33 mouse cellular contexts compared by ENCODE assay signal in the genomic region with DNA sequence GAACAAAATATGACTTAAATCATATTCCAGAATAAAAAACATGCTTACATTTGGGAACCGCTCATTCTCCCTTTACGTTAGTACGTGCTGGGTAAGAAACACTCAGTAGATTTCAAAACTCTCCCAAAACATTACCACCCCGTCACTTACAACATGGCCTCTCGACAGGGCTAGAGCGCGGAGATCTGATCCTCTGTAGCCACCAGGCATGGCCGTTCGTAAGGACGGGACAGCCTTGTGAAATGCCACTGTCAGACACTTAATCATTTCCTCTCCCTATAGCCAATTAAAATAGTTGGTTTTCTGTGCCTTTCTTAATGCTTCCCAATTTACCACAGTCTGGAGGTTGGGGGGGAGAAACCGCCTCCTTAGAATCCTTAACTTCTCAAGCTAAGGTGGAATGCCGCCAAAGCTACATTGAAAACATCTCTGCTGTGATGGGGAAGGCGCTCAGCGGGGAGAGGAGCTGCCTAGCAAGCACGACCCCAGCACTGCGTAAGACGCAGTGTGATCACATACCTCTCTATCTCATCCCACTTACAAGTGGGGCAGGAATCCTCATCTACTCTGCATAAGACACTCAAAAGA. TPM values are rescaled to one million over a fixed set of nuclear protein-coding genes. Genes with fewer than 3 reads are reported as not detected.
DNase-seq lines count a peak whose midpoint lies in the region; ATAC-seq and TF ChIP-seq lines count a peak whose summit lies in the region.
"Had no signal": no experiment of that assay in that cellular context is flagged by ENCODE, and none has a peak within 500 bp of the region (broad histone marks: within the 10 kb centered on the region; RNA-seq: fewer than 3 reads in every experiment).

No protein-coding gene starts in this region.

- H3K36me3 ChIP-seq in heart, adult 2 months (ENCODE audit: control insufficient read depth, insufficient read depth, low read length) = no peaks in the 10 kb centered on the region

- intact Hi-C loops in left cerebral cortex, postnatal 14 days (cut with DNase I) = no loop called here
- intact Hi-C loops in left cerebral cortex, postnatal 4 days (cut with DNase I) = no loop called here
- intact Hi-C loops in heart, adult 2 months (cut with DNase I) = no loop called here

- no peaks in the 10 kb centered on the region for H3K4me1 ChIP-seq in heart, adult 2 months (ENCODE audit: control insufficient read depth, insufficient read depth, low read length)
- H3K4me1 ChIP-seq: forebrain, embryonic 10.5 days; stomach, embryonic 15.5 days had no signal

- no peak for TF ChIP-seq EP300 in heart, adult 2 months (IDR thresholded peaks at IDR 0.05; ENCODE audit: insufficient read depth, low read depth, low read length)

- 0 out of 2 replicates have a peak, but pooled peaks have one; percentile 20 for ATAC-seq in megakaryocyte progenitor cell, adult 5-6 weeks (replicated peaks; ENCODE audit: poor library complexity)
- ATAC-seq: activated CD4-positive, CD25-positive, alpha-beta regulatory T cell, adult 4 months; intestine, postnatal 0 days; liver, postnatal 0 days; midbrain, embryonic 13.5 days had no signal

- peak; percentile 34 to 60 for DNase-seq in left cerebral cortex, postnatal 14 days (ENCODE audit: low spot score in 2 of 2)
- DNase-seq in left cerebral cortex, postnatal 4 days = no peak
- DNase-seq in brain, embryonic 14.5 days (ENCODE audit: low read depth) = peak; percentile 59
- DNase-seq in right cerebral cortex, postnatal 36 days (ENCODE audit: low spot score in 2 of 2) = peak; percentile 29 to 35
- no peak for DNase-seq in embryo, embryonic 11 days
- DNase-seq in heart, adult 2 months = no peak
- DNase-seq: adrenal gland, adult 8-10 months; cerebellum, adult 11 months; cerebellum, adult 9-10 months; cerebellum, postnatal 36 days; gastrocnemius, adult 2 months; gastrocnemius, postnatal 36 days; heart, postnatal 10 days; kidney, adult 9 months; kidney, postnatal 10 days; liver, postnatal 0 days; lung, postnatal 4 days; thymus, postnatal 36 days had no signal

- H3K9ac ChIP-seq in heart, adult 2 months (ENCODE audit: low read depth, low read length) = no peak overlapping the region
- H3K9ac ChIP-seq: embryonic facial prominence, embryonic 12.5 days; heart, embryonic 13.5 days; hindbrain, embryonic 14.5 days; limb, embryonic 13.5 days; liver, postnatal 0 days; midbrain, embryonic 13.5 days; neural tube, embryonic 13.5 days; stomach, embryonic 15.5 days had no signal

- H3K79me2 ChIP-seq in heart, adult 2 months (replicated peaks; ENCODE audit: control insufficient read depth, insufficient read depth, low read length) = peaks cover 9% of the 10 kb centered on the region

- no peak overlapping the region for H3K4me3 ChIP-seq in heart, adult 2 months
- H3K4me3 ChIP-seq: embryonic facial prominence, embryonic 12.5 days; forebrain, embryonic 10.5 days; gastrocnemius, adult 2 months; heart, embryonic 13.5 days; limb, embryonic 13.5 days; midbrain, embryonic 13.5 days; neural tube, embryonic 13.5 days; stomach, embryonic 15.5 days had no signal

- 86% methylated on average over 17 of the region's 17 CpGs for WGBS in heart, adult 2 months

- no peak for TF ChIP-seq CTCF in brain, embryonic 14.5 days (IDR thresholded peaks at IDR 0.05; ENCODE audit: borderline replicate concordance, extremely low read depth, insufficient read depth, insufficient read length)
- no peak for TF ChIP-seq CTCF in heart, adult 2 months (IDR thresholded peaks at IDR 0.05)

- H3K27ac ChIP-seq in heart, adult 2 months = no peak overlapping the region
- H3K27ac ChIP-seq: embryonic facial prominence, embryonic 12.5 days; forebrain, embryonic 10.5 days; gastrocnemius, adult 2 months; heart, embryonic 13.5 days; hindbrain, embryonic 14.5 days; limb, embryonic 13.5 days; midbrain, embryonic 13.5 days; neural tube, embryonic 13.5 days; stomach, embryonic 15.5 days had no signal

- no peaks in the 10 kb centered on the region for H3K27me3 ChIP-seq in heart, adult 2 months (ENCODE audit: control insufficient read depth, insufficient read depth, low read length)
- H3K27me3 ChIP-seq: CH12.LX; embryonic facial prominence, embryonic 12.5 days; heart, embryonic 13.5 days; limb, embryonic 13.5 days; midbrain, embryonic 13.5 days; neural tube, embryonic 13.5 days; stomach, embryonic 15.5 days had no signal

- no peak for TF ChIP-seq POLR2A in brain, embryonic 14.5 days (IDR thresholded peaks at IDR 0.05; ENCODE audit: borderline replicate concordance, extremely low read depth, insufficient read depth, insufficient read length, poor library complexity, severe bottlenecking)
- no peak for TF ChIP-seq POLR2A in heart, adult 2 months (IDR thresholded peaks at IDR 0.05; ENCODE audit: insufficient read depth, low read depth, low read length)

RNA-seq across cellular contexts. Expression of gene Kmt2a, which starts 23.6 kb away (rescaled TPM):
- total RNA-seq in left cerebral cortex, postnatal 14 days (2021) = 10 to 100 TPM; 44.2 to 54.4 TPM
- total RNA-seq in left cerebral cortex, postnatal 4 days (2021) = 10 to 100 TPM; 67.5 to 70.0 TPM
- polyA plus RNA-seq in brain, embryonic 14.5 days (2012; rRNA removed) = 25.6 and 41.4 TPM in 2 replicates
- 49.6 and 61.0 TPM in 2 replicates for total RNA-seq in megakaryocyte progenitor cell, adult 5-6 weeks (2015)
- total RNA-seq in megakaryocyte progenitor cell, adult 5-6 weeks (2017) = 7.0 and 11.3 TPM in 2 replicates
- total RNA-seq in heart, adult 2 months (2021) = 10 to 100 TPM; 25.7 to 25.9 TPM
- 11.8 and 12.9 TPM in 2 replicates for polyA plus RNA-seq in heart, adult 2 months (2012; rRNA removed)

RNA-seq across cellular contexts. Expression of gene Ttc36, which starts 54.6 kb away (rescaled TPM):
- total RNA-seq in left cerebral cortex, postnatal 14 days (2021) = 1 to 10 TPM in 1 of 2 experiments, under 1 TPM in 1; 0.78 to 1.4 TPM
- 1 to 10 TPM in 1 of 2 experiments, under 1 TPM in 1; 0.54 to 1.0 TPM for total RNA-seq in left cerebral cortex, postnatal 4 days (2021)
- 1.1 and 1.2 TPM in 2 replicates for polyA plus RNA-seq in brain, embryonic 14.5 days (2012; rRNA removed)
- 0.15 and 0.76 TPM in 2 replicates for total RNA-seq in megakaryocyte progenitor cell, adult 5-6 weeks (2015)
- not detected in 2 replicates for total RNA-seq in megakaryocyte progenitor cell, adult 5-6 weeks (2017)
- under 1 TPM; 0.96 to 0.97 TPM for total RNA-seq in heart, adult 2 months (2021)
- 0.53 and 1.3 TPM in 2 replicates for polyA plus RNA-seq in heart, adult 2 months (2012; rRNA removed)
- total RNA-seq: gastrocnemius, postnatal 36 days; hematopoietic stem cell, adult 5-6 weeks; megakaryocyte-erythroid progenitor cell, adult 5-6 weeks had no signal
- polyA plus RNA-seq: C2C12; forebrain, embryonic 10.5 days; hindbrain, embryonic 14.5 days; limb, embryonic 13.5 days; midbrain, embryonic 13.5 days; neural tube, embryonic 13.5 days had no signal

RNA-seq across cellular contexts. Expression of gene Tmem25, which starts 58.4 kb away (rescaled TPM):
- total RNA-seq in left cerebral cortex, postnatal 14 days (2021) = 10 to 100 TPM; 36.5 to 41.3 TPM
- total RNA-seq in left cerebral cortex, postnatal 4 days (2021) = 10 to 100 TPM; 17.9 to 20.1 TPM
- 19.6 and 28.1 TPM in 2 replicates for polyA plus RNA-seq in brain, embryonic 14.5 days (2012; rRNA removed)
- 0.10 and 0.32 TPM in 2 replicates for total RNA-seq in megakaryocyte progenitor cell, adult 5-6 weeks (2015)
- not detected in 2 replicates for total RNA-seq in megakaryocyte progenitor cell, adult 5-6 weeks (2017)
- total RNA-seq in heart, adult 2 months (2021) = 10 to 100 TPM; 10.6 to 10.9 TPM
- 22.5 and 27.2 TPM in 2 replicates for polyA plus RNA-seq in heart, adult 2 months (2012; rRNA removed)

Comparison
In these comparisons a context has a peak if more than half of its experiments do, and no peak if none do; other contexts are left out.
1. DNase-seq: peak in left cerebral cortex, postnatal 14 days (2 of 2), brain, embryonic 14.5 days (single experiment) and right cerebral cortex, postnatal 36 days (2 of 2); none in left cerebral cortex, postnatal 4 days (single experiment), embryo, embryonic 11 days (single experiment) and heart, adult 2 months (0 of 2).
2. RNA of gene Tmem25, which starts 58.4 kb away (total RNA-seq): 36.5 to 41.3 TPM in left cerebral cortex, postnatal 14 days, 17.9 to 20.1 TPM in left cerebral cortex, postnatal 4 days and 10.6 to 10.9 TPM in heart, adult 2 months; 0.10 to 0.32 TPM in megakaryocyte progenitor cell, adult 5-6 weeks; every median in the first group is over 4 times any median in the second.